Mouse (Mus musculus) MEL (cell line): ENCODE data around the gene Ppm1m. TPM values are rescaled to one million over a fixed set of nuclear protein-coding genes. Genes with fewer than 3 reads are reported as not detected.

Experiments used
- DNase-seq: peaks from one replicate; pipeline ENCODE4 v3.0.0; 2011; ENCODE audit warnings: low read depth, low spot score
- H3K27ac ChIP-seq: 2 replicates; pipeline ENCODE4 v1.5.1; 2012; ENCODE audit warnings: low read depth, mild to moderate bottlenecking, control low read depth, low read length, moderate library complexity; ENCODE audit not compliant: control insufficient read depth
- H3K27me3 ChIP-seq, 2 experiments: fragments of 150-350 bp in 1 of 2; sonication (generic) in 1 of 2; 2 replicates each; pipeline ENCODE4 v1.6.1; 2012; ENCODE audit warnings: low read length in 2 of 2, mild to moderate bottlenecking in 2 of 2, improper control_type of control experiment in 1 of 2, moderate library complexity in 1 of 2; ENCODE audit not compliant: insufficient read depth in 2 of 2, control insufficient read depth in 1 of 2
- H3K36me3 ChIP-seq, 2 experiments: 2 replicates each; pipeline ENCODE4 v1.6.1; 2012 to 2014; ENCODE audit warnings: low read length in 2 of 2, improper control_type of control experiment in 1 of 2, inconsistent platforms in 1 of 2, mild to moderate bottlenecking in 1 of 2; ENCODE audit not compliant: insufficient read depth in 2 of 2, control insufficient read depth in 1 of 2
- H3K4me1 ChIP-seq, 2 experiments: fragments of 150-350 bp in 1 of 2; sonication (generic) in 1 of 2; 2 replicates each; pipeline ENCODE4 v1.6.1; 2012; ENCODE audit warnings: low read length in 2 of 2, improper control_type of control experiment in 1 of 2, mild to moderate bottlenecking in 1 of 2; ENCODE audit not compliant: insufficient read depth in 2 of 2, control insufficient read depth in 1 of 2
- H3K4me3 ChIP-seq, 2 experiments: fragments of 150-350 bp in 1 of 2; sonication (generic) in 1 of 2; 2 replicates each; pipeline ENCODE4 v1.5.1; 2012; ENCODE audit warnings: low read depth in 2 of 2, low read length in 2 of 2, mild to moderate bottlenecking in 2 of 2, moderate library complexity in 2 of 2, control low read depth in 1 of 2, improper control_type of control experiment in 1 of 2; ENCODE audit not compliant: control insufficient read depth in 1 of 2, insufficient read depth in 1 of 2
- H3K79me2 ChIP-seq: 2 replicates; pipeline ENCODE4 v1.6.1; 2012; ENCODE audit warnings: mild to moderate bottlenecking, low read length, moderate library complexity; ENCODE audit not compliant: control insufficient read depth, poor library complexity, insufficient read depth
- H3K9ac ChIP-seq: 2 replicates; pipeline ENCODE4 v1.6.1; 2012; ENCODE audit warnings: low read depth, mild to moderate bottlenecking, control low read depth, low read length, moderate library complexity; ENCODE audit not compliant: control insufficient read depth, poor library complexity, severe bottlenecking
- H3K9me3 ChIP-seq: fragments of 150-350 bp; sonication (generic); replicated peaks from 2 replicates; pipeline ENCODE4 v1.6.1; 2012; ENCODE audit warnings: mild to moderate bottlenecking, low read length, improper control_type of control experiment, moderate library complexity; ENCODE audit not compliant: insufficient read depth
- BHLHE40 ChIP-seq: IDR thresholded peaks from 2 replicates; pipeline ENCODE4 v1.6.1; 2012; ENCODE audit warnings: low read depth, mild to moderate bottlenecking, inconsistent platforms, low read length, improper control_type of control experiment, borderline replicate concordance
- CHD1 ChIP-seq: IDR thresholded peaks from 2 replicates; pipeline ENCODE4 v1.6.1; 2012; ENCODE audit warnings: low read depth, mild to moderate bottlenecking, inconsistent platforms, low read length, improper control_type of control experiment
- CHD2 ChIP-seq: IDR thresholded peaks from 2 replicates; pipeline ENCODE4 v1.6.1; 2011; ENCODE audit warnings: low read length, improper control_type of control experiment
- CTCF ChIP-seq, 3 experiments: IDR thresholded peaks in 2 of 3; conservative IDR thresholded peaks in 1 of 3; 2 replicates each; pipeline ENCODE4 v1.5.1; 2011 to 2012; ENCODE audit warnings: low read length in 3 of 3, low read depth in 2 of 3, mild to moderate bottlenecking in 2 of 3, improper control_type of control experiment in 1 of 3, inconsistent platforms in 1 of 3, mixed read lengths in 1 of 3, moderate library complexity in 1 of 3; ENCODE audit not compliant: control insufficient read depth in 1 of 3, insufficient read depth in 1 of 3, poor library complexity in 1 of 3, severe bottlenecking in 1 of 3
- ELF1 ChIP-seq: IDR thresholded peaks from 2 replicates; pipeline ENCODE4 v1.6.1; 2014; ENCODE audit warnings: low read depth, mild to moderate bottlenecking, inconsistent platforms, low read length, improper control_type of control experiment, moderate library complexity
- GATA1 ChIP-seq: IDR thresholded peaks from 2 replicates; pipeline ENCODE4 v1.6.1; 2011; ENCODE audit warnings: low read depth, low read length, improper control_type of control experiment
- JUND ChIP-seq: IDR thresholded peaks from 2 replicates; pipeline ENCODE4 v1.6.1; 2011; ENCODE audit warnings: low read depth, mild to moderate bottlenecking, improper control_type of control experiment, low read length
- MAFK ChIP-seq: IDR thresholded peaks from 2 replicates; pipeline ENCODE4 v1.6.1; 2011; ENCODE audit warnings: low read depth, mild to moderate bottlenecking, low read length, improper control_type of control experiment, borderline replicate concordance
- MAX ChIP-seq: IDR thresholded peaks from 2 replicates; pipeline ENCODE4 v1.6.1; 2011; ENCODE audit warnings: low read length, improper control_type of control experiment
- MAZ ChIP-seq: IDR thresholded peaks from 2 replicates; pipeline ENCODE4 v1.6.1; 2012; ENCODE audit warnings: low read depth, mild to moderate bottlenecking, inconsistent platforms, low read length, improper control_type of control experiment
- MXI1 ChIP-seq: IDR thresholded peaks from 2 replicates; pipeline ENCODE4 v1.6.1; 2011; ENCODE audit warnings: mild to moderate bottlenecking, low read depth, low read length, improper control_type of control experiment
- MYB ChIP-seq: IDR thresholded peaks from 2 replicates; pipeline ENCODE4 v1.6.1; 2011; ENCODE audit warnings: mild to moderate bottlenecking, low read depth, low read length, improper control_type of control experiment
- NELFE ChIP-seq: IDR thresholded peaks from 2 replicates; pipeline ENCODE4 v1.6.1; 2011; ENCODE audit warnings: low read depth, low read length, improper control_type of control experiment
- POLR2A ChIP-seq, 2 experiments: IDR thresholded peaks; 2 replicates each; pipeline ENCODE4 v1.6.1; 2011 to 2012; ENCODE audit warnings: low read length in 2 of 2, mild to moderate bottlenecking in 2 of 2, control low read depth in 1 of 2, improper control_type of control experiment in 1 of 2, low read depth in 1 of 2, moderate library complexity in 1 of 2; ENCODE audit not compliant: control insufficient read depth in 1 of 2, insufficient read depth in 1 of 2, poor library complexity in 1 of 2
- POLR2AphosphoS5 ChIP-seq: IDR thresholded peaks from 2 replicates; pipeline ENCODE4 v1.6.1; 2012; ENCODE audit warnings: low read depth, borderline replicate concordance, mild to moderate bottlenecking, inconsistent platforms, low read length, moderate library complexity, mixed read lengths
- RCOR1 ChIP-seq: IDR thresholded peaks from 2 replicates; pipeline ENCODE4 v1.6.1; 2012; ENCODE audit warnings: low read depth, mild to moderate bottlenecking, inconsistent platforms, low read length, improper control_type of control experiment
- TAL1 ChIP-seq: IDR thresholded peaks from 2 replicates; pipeline ENCODE4 v1.6.1; 2012; ENCODE audit warnings: mild to moderate bottlenecking, inconsistent platforms, low read length, moderate library complexity, mixed read lengths
- TCF12 ChIP-seq: IDR thresholded peaks from 2 replicates; pipeline ENCODE4 v1.6.1; 2014; ENCODE audit warnings: low read depth, mild to moderate bottlenecking, inconsistent platforms, low read length, improper control_type of control experiment, moderate library complexity
- UBTF ChIP-seq: IDR thresholded peaks from 2 replicates; pipeline ENCODE4 v1.6.1; 2012; ENCODE audit warnings: low read depth, mild to moderate bottlenecking, inconsistent platforms, low read length, improper control_type of control experiment, moderate library complexity, borderline replicate concordance; ENCODE audit not compliant: insufficient read depth
- USF1 ChIP-seq: IDR thresholded peaks from 2 replicates; pipeline ENCODE4 v1.6.1; 2014; ENCODE audit warnings: low read depth, mild to moderate bottlenecking, inconsistent platforms, low read length, improper control_type of control experiment, moderate library complexity
- USF2 ChIP-seq, 2 experiments: IDR thresholded peaks; 2 replicates each; pipeline ENCODE4 v1.6.1; 2011 to 2012; ENCODE audit warnings: improper control_type of control experiment in 2 of 2, low read length in 2 of 2, borderline replicate concordance in 1 of 2, inconsistent platforms in 1 of 2, low read depth in 1 of 2, mild to moderate bottlenecking in 1 of 2; ENCODE audit not compliant: insufficient read depth in 1 of 2
- ZC3H11A ChIP-seq: IDR thresholded peaks from 2 replicates; pipeline ENCODE4 v1.6.1; 2012; ENCODE audit warnings: low read depth, mild to moderate bottlenecking, inconsistent platforms, low read length, improper control_type of control experiment
- ZKSCAN1 ChIP-seq: IDR thresholded peaks from 2 replicates; pipeline ENCODE4 v1.6.1; 2012; ENCODE audit warnings: low read depth, mild to moderate bottlenecking, inconsistent platforms, low read length, improper control_type of control experiment, moderate library complexity
- ZMIZ1 ChIP-seq: IDR thresholded peaks from 2 replicates; pipeline ENCODE4 v1.6.1; 2012; ENCODE audit warnings: low read depth, mild to moderate bottlenecking, inconsistent platforms, low read length, improper control_type of control experiment, moderate library complexity
- ZNF384 ChIP-seq: IDR thresholded peaks from 2 replicates; pipeline ENCODE4 v1.6.1; 2012; ENCODE audit warnings: low read depth, mild to moderate bottlenecking, inconsistent platforms, low read length, improper control_type of control experiment
- polyA plus RNA-seq, 2 experiments: library from polyadenylated mRNA; stranded (reverse) in 1 of 2; unstranded in 1 of 2; fragments of >175 nt in 1 of 2; fragments of >200 nt in 1 of 2; gene quantifications; 2 replicates each; pipeline versions ENCODE4 v1.2.1 to v1.2.4; 2012; ENCODE audit warnings: low replicate concordance in 2 of 2, low read depth in 1 of 2; ENCODE audit not compliant: insufficient read length in 2 of 2, insufficient read depth in 1 of 2, missing spikeins in 1 of 2
- total RNA-seq: library from RNA; depleted of rRNA; stranded (reverse); fragments of 300-350 nt; gene quantifications from 2 replicates; pipeline ENCODE4 v1.2.3, GENCODE M21; 2012

The Ppm1m gene
- total and polyA plus RNA-seq, 3 experiments = 34.2 to 47.2 TPM; not detected in 1

- peak; percentile 96 for TF ChIP-seq NELFE
- TF ChIP-seq POLR2A (IDR thresholded peaks at IDR 0.05; ENCODE audit: control insufficient read depth in 1 of 2, insufficient read depth in 1 of 2, low read depth in 1 of 2, low read length in 2 of 2, poor library complexity in 1 of 2) = peak; percentile 94 to 95
- no peak for TF ChIP-seq ZKSCAN1
- no peak for TF ChIP-seq ZC3H11A
- TF ChIP-seq USF2 (IDR thresholded peaks at IDR 0.05; ENCODE audit: borderline replicate concordance in 1 of 2, insufficient read depth in 1 of 2, low read depth in 1 of 2, low read length in 2 of 2) = no peak
- peak; percentile 66; the same call in 1 of the 2 replicates for TF ChIP-seq TCF12
- no peak for TF ChIP-seq GATA1
- no peak for TF ChIP-seq POLR2AphosphoS5
- no peak for TF ChIP-seq MYB
- TF ChIP-seq ZNF384 = no peak
- no peak for TF ChIP-seq MAFK
- TF ChIP-seq CHD1 = no peak; the same call in 1 of the 2 replicates
- TF ChIP-seq CHD2 = no peak
- TF ChIP-seq TAL1 = no peak
- peak; percentile 94 for TF ChIP-seq ZMIZ1
- no peak for TF ChIP-seq CTCF (IDR thresholded peaks at IDR 0.05 in 2 of 3, conservative IDR thresholded peaks at IDR 0.05 in 1 of 3; ENCODE audit: control insufficient read depth in 1 of 3, insufficient read depth in 1 of 3, low read depth in 2 of 3, low read length in 3 of 3, poor library complexity in 1 of 3, severe bottlenecking in 1 of 3)
- TF ChIP-seq USF1 = no peak
- no peak for TF ChIP-seq JUND
- peak; percentile 57 for TF ChIP-seq MAZ
- peak; percentile 37 for TF ChIP-seq UBTF
Measured at GRCm38 (mm10) chr9:106170556-106171345, 28.8 kb downstream of the Ppm1m start, which contains the start of gene Wdr82 (continued).

- TF ChIP-seq BHLHE40 (no peak), MXI1 (no peak), ELF1 (no peak), MAX (no peak), RCOR1 (0 out of 2 replicates have a peak, but pooled peaks have one; percentile 12)
- no peak overlapping the region for H3K9ac ChIP-seq
- H3K9me3 ChIP-seq = no peaks in the 10 kb centered on the region
- peaks cover 2 to 25% of the 10 kb centered on the region in 2 experiments; a peak in 3 of 4 replicates for H3K36me3 ChIP-seq
- no peak overlapping the region for H3K27ac ChIP-seq
- peaks cover 19 to 25% of the 10 kb centered on the region in 2 experiments for H3K4me1 ChIP-seq
- DNase-seq = no peak
- H3K27me3 ChIP-seq = no peaks in the 10 kb centered on the region
- no peak overlapping the region; a peak in 2 of 4 replicates for H3K4me3 ChIP-seq
- peaks cover 37% of the 10 kb centered on the region for H3K79me2 ChIP-seq
Measured at GRCm38 (mm10) chr9:106169917-106170316, 29.6 kb downstream of the Ppm1m start.
